Mouse (Mus musculus): Measurements from ENCODE around the gene Rere.
A peak's percentile ranks its signal among the peaks of the same experiment; 100 is the strongest.

Rere gene

GRCm38 (mm10) chr4:150351419-150352075 lies 70.1 kb downstream of the Rere start:
- DNase-seq = no peak

GRCm38 (mm10) chr4:150352736-150353135 lies 71.3 kb downstream of the Rere start:
- no peak for DNase-seq

- no peak for DNase-seq
These were observed 72.0 kb downstream of the Rere start for GRCm38 (mm10) chr4:150353376-150353900.

- no peak for DNase-seq
These were observed 74.4 kb downstream of the Rere start for GRCm38 (mm10) chr4:150355801-150356200.

- DNase-seq = no peak
These were observed 80.7 kb downstream of the Rere start for GRCm38 (mm10) chr4:150361986-150362691.

- DNase-seq = no peak
These were observed 81.4 kb downstream of the Rere start for GRCm38 (mm10) chr4:150362858-150363257.

- no peak for DNase-seq
These were observed 83.3 kb downstream of the Rere start for GRCm38 (mm10) chr4:150364786-150365185.

GRCm38 (mm10) chr4:150366510-150367208 lies 85.2 kb downstream of the Rere start:
- DNase-seq = no peak

- peak; percentile 39 to 58 for DNase-seq
These were observed 90.3 kb downstream of the Rere start for GRCm38 (mm10) chr4:150371580-150372380.

GRCm38 (mm10) chr4:150372631-150373041 lies 91.2 kb downstream of the Rere start:
- no peak for DNase-seq

- DNase-seq = peak in 1 of 2 experiments; percentile 36
These were observed 92.0 kb downstream of the Rere start for GRCm38 (mm10) chr4:150373111-150374109.

GRCm38 (mm10) chr4:150374651-150375447 lies 93.4 kb downstream of the Rere start:
- no peak for DNase-seq

GRCm38 (mm10) chr4:150375448-150375935 lies 94.0 kb downstream of the Rere start:
- no peak for DNase-seq

- no peak for DNase-seq
These were observed 97.9 kb downstream of the Rere start for GRCm38 (mm10) chr4:150379313-150379712.

GRCm38 (mm10) chr4:150379772-150380171 lies 98.3 kb downstream of the Rere start:
- DNase-seq = no peak

- no peak for DNase-seq
These were observed 98.8 kb downstream of the Rere start for GRCm38 (mm10) chr4:150380273-150380672.

GRCm38 (mm10) chr4:150382504-150382903 lies 101.1 kb downstream of the Rere start:
- no peak for DNase-seq

- no peak for DNase-seq
These were observed 103.0 kb downstream of the Rere start for GRCm38 (mm10) chr4:150384405-150384804.

- DNase-seq = no peak
These were observed 103.5 kb downstream of the Rere start for GRCm38 (mm10) chr4:150384899-150385298.

GRCm38 (mm10) chr4:150388518-150388917 lies 107.1 kb downstream of the Rere start:
- no peak for DNase-seq
